Mouse (Mus musculus) urinary bladder, postnatal 10 days (tissue): ENCODE measurements around the gene Psmd11.

Experiments
- DNase-seq: peaks from one replicate; pipeline ENCODE4 v3.0.0; 2022; ENCODE audit warnings: low spot score

Gene Psmd11

GRCm38 (mm10) chr11:80482347-80482746 lies 53.9 kb downstream of the Psmd11 start:
- no peak for DNase-seq

DNA sequence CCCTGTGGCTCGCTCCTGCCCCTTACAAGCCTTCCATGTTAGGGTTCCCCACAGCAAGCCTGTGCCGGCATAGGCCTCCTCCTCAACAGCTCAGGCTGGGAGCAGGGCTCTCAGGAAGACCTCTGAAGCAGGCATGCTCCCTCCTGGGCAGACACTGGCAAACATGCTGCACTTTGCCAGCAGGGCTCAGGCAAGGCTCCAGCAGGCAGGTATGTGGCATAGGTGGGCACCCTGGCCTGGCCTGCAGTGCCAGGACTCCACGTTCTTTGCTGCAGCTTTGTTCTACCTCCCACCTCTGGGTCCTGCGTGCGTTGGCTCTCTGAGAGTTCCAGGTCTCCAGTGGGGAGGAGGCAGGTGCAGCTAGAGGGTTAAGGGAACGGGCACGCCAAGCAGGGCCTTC lies 54.5 kb downstream of the Psmd11 start:
- DNase-seq = no peak

DNA sequence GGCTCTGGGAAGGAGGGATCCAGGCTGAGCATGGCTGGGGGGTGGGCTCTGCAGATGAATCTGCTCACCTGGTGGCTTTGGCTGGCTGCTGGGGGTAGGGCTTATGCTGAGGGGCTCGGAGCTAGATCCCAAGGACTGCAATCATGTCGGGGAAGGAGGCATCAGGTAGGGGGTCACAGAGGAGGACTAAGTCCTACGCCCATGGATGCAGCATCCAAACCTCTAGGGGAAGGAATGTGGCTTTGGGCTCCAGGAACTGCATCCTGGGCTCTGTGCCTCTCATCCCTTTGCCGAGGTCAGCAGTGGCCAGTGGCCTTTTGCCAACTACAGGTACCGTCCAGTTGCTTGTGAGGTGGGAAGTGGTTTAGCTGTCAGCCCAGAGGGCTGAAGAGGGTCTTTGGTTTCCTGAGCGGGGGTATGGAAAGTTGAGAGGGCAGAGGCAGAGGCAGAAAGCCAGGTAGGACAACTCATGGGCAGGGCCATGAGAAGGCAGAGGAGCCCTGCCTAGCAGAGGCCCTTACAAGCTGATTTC lies 55.2 kb downstream of the Psmd11 start:
- DNase-seq = no peak

- no peak for DNase-seq
Measured at GRCm38 (mm10) chr11:80484191-80484791, 55.9 kb downstream of the Psmd11 start.

GRCm38 (mm10) chr11:80485120-80485551 lies 56.7 kb downstream of the Psmd11 start:
- DNase-seq = no peak

- no peak for DNase-seq
Measured at GRCm38 (mm10) chr11:80485622-80486206, 57.3 kb downstream of the Psmd11 start.

- DNase-seq = no peak
Measured at GRCm38 (mm10) chr11:80487904-80488587, 59.6 kb downstream of the Psmd11 start.

DNA sequence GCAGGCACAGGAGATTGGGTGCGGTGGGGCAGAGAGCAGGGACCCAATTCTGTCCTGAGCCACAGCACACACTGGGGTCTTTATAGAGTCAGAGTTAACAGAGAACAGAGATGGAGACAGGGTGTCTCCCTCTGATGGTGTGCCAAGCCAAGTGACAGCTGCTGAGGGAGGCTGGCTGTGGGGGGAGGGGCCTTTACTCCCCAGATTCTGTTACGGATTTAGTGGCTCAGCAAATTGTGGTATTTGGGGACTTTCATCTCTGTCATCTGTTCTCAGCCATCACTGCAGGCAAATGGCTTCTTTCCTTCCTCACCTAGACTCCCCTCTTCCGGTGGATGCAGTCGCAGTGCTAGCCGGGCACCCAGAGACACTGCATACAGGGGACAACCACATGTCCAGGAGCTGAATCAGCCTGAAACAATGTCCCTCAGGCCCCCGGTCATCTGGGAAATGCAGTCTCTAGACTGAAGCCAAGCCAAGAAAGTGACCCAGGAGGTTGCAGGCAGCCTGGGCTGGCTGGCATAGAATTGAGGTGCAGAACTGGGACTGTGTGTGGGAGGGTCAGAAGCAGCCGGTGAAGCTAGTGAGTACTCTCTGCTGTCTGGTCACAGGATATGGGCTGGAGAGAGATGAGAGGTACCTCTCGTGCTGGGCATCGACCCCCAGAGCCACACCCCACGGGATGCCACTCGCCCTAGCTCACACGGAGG lies 60.9 kb downstream of the Psmd11 start:
- DNase-seq = no peak

DNA sequence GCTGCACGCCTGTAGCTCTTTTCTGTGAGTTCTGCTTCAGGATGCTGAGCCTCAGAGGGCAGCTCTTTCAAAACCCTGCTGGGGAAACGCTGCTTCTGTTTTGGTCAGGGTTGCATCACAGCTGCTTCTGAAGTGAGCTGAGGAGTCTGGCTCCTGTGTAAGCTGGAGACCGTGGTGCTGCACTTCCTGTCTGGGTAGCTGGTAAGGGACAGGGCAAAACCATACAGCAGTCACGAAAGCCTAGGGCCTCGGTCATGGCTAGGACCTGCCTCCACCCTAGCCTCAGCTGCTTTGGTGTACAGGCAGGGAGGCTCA lies 61.4 kb downstream of the Psmd11 start:
- DNase-seq = no peak

GRCm38 (mm10) chr11:80490831-80491230 lies 62.4 kb downstream of the Psmd11 start:
- DNase-seq = no peak

GRCm38 (mm10) chr11:80493186-80493585 lies 64.8 kb downstream of the Psmd11 start:
- DNase-seq = no peak

DNA sequence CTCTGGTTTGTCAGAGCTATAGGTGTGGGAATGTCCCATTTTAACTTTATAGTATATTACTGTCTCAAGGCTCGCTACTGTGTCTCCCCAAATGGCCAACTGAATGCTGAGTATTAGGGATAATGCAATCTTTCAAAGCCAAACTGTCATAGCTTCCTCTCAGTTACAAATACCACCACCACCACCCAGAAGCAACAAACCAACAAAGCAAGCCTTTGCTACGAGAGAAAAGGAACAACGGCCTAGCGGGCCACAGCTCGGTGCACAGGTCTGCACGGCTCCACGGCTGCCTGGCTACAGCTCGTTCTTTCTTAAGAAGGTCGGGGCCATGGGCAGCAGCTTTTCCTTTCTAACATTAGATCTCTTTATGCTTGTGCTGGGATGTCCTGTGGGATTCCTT lies 66.4 kb downstream of the Psmd11 start:
- DNase-seq = no peak

DNA sequence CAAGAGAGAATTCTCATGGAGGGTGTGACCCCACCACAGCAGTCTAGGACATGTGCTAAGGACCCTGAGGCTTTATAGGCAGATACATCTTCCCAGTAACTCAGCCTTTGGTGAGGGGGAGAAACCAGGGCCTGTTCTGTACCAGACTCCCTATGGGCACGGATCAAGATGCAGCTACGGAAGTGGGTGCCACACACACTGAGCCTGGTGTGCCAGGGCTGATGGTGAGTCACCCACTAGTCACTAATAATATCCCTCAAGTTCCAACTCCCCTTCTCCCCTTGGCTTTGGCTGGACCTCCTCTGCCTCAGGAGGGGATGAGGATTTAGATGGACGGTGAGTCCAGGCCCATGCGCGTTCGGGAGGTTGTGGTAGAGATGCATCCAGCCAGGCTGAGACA lies 67.6 kb downstream of the Psmd11 start:
- no peak for DNase-seq

- DNase-seq = no peak
Measured at GRCm38 (mm10) chr11:80496640-80497039, 68.2 kb downstream of the Psmd11 start.

DNA sequence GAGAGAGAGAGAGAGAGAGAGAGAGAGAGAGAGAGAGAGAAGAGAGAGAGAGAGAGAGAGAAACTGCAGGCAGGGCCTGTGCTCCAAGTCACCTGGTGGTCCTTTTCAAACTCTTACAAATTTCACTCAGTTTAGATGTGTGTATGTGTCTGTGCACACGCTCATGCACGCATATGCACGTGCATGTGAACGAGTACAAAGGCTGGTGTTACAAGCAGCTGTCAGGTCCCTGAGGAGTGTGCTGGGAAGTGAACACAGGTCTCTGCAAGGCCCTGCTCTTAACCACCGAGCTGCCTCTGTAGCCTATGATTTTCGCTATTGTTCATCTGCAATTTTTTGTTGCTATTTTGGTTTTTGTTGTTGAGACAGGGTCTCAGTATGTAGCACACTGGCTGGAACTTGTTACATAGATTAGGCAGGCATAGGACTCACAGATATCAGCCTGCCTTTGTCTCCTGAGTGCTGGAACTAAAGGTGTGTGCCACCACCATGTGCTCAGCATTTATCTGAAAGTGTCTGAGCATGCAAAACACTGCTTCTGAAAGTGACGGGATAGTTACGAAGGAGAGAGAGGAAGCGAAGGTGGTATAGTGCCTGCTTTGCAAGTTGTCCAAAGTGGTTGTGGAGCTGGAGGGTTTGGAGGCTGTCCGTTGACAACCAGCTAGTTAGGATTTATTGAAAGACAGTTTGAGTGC lies 69.0 kb downstream of the Psmd11 start:
- no peak for DNase-seq

DNA sequence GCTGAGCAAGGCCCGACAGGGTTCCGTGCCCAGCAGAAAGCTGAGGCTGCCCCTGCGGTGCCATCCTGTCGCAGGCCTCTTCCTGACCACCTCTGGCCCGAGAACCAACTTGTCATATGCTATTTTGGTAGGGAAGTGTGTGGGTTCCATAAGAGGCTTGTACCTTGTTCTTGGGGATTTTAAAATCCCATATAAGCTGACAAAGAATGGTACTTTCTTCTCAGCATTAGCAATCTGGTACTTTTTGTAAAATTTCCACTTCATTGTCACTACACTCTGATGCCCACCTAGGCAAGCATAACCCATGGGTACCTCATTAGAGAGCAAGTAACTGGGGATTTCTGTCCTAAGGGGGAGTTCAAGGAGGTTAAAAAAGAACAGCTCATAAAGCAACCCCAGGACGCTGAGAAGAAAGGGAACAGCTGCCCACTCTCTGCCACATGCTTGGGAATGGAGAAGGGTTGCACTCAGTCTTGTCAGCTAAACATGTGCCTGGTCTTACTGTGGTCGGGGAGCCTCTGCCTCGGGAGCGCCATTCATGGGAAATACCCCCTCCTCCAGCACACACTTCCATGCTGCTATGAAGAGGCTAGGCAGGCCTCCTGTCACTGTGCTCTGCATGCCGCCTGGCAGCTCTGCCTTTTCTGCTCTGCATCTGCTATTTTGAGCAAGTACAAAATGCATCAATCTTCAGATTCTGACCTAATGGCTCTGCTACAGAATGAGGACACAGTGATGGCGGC lies 70.1 kb downstream of the Psmd11 start:
- DNase-seq = no peak

DNA sequence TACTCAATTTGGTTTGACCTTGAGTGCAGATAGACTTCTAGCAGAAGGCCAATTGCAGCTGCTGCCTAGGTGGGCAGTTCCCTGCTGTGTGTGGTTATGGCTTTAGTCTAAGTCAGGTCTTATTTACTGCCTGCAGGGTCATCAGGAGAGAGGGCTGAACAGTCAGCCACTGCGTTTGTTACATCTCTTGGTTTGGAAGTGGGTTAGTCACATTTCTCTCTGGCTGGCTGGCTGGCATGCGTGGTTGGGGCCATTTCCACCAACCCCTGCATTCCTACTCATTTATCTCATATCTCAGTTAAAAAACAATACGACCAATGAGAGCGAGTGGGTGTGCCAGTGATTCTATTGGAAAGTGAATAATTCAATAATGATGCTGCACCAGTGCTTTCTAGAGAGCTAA lies 71.1 kb downstream of the Psmd11 start:
- DNase-seq = no peak

- DNase-seq = no peak
Measured at GRCm38 (mm10) chr11:80503281-80503680, 74.9 kb downstream of the Psmd11 start.

DNA sequence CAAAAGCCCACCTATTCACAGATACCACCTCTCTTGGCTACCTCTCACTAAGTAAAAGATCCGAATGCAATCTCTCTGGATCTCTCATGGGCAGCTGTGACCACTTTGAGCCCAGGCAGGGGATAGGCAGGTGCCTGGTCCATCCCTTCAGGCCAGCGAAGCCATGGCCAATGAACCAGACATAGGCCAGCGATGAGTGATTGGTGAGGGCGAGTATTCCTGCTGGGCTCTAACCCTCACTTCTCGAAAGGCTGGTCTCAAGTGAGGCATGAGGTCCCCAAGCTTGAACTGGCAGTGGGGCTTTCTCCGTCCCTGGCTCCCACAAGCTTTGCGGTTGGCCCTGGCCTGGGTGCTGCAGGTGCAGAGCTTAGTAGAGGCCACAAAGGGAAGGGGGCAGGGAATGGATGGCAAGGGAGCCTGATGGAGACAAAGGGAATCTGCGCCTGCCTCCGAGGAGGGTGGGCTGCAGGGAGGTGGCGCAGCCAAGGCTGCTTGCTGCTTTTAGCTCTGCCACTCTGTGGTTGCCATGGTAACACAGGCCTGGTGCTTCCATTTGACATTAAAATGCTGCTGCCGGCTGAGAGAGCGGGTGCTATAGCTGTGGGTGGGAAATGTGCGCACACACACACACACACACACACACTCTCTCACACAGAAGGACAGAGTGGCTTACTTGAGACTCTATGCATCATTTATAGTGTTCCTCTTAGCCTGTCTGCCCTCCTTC lies 75.5 kb downstream of the Psmd11 start:
- DNase-seq = no peak

DNA sequence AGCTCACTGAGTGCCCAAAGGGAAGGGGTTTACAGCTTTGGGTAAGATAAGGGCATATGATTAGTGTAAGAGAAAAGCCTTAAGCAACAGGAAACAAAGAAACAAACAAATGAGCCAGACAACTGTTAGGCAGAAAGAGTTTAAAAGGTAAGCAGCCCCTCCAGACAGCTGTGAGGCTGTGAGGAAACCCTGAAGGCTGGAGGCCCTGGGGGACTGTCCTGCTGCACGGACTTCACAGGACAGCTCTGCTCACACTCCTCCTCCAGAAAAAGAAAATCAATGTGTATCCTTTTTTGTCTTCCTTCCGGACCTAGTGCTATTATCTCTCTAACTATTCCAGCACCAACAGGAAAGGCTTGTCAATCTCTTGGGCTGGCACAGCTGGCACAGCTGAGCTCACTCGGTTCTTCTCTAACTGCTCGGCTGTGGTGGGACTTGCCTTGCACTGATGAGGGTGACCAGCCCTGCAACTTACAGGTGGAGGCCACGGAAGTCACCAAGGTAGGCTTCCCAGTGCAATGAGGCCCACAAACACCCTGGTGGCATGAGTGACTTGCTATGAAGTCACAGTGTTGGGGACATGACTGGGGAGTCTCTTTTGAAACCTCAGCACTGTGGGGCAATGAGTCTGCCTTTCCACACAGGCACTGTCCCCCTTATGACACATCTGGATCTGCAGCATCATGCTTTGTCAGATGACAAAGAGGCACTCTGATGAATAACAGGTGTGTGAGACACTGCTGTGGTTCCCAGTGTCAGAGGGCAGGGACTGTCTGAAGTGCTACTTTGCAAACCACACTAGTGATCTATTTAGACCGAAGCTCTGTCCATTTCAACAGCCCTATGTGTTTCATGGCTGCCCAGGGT lies 76.3 kb downstream of the Psmd11 start:
- no peak for DNase-seq
